In the genomic region with DNA sequence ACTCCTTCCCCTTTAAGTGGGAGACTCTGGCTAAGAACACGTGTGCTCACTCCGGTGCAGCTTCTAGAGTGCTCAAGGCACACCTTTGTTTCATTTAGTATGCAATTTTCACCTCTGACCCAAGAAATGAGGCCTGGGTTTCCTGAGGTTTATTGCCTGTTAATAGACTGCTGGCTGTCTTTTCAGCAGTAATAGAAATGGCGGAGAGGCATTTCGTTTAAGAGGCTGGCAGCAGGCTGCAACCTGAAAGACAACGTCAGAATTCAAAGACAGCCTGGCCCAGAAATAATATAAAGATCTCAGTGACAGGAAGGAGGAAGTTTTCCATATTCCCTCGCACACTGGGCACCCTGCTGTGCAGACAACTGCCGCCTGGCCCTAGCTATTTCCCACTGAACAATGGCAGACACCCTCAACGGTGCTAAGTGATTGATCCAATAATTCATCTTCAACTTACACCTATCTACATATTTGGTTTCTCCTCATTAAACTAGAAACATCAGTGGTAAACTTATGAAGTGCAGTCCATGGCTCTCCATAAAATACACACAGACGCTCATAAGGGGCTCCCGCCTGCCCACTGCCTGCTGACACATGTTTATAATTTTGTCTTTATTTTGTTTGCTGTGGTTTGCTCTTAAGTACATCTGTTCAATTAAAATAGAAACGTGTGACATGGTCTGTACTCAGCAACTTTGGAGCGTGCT, we compare ENCODE assay signal across 15 mouse cellular contexts.
DNase-seq lines count a peak whose midpoint lies in the region; ATAC-seq lines count a peak whose summit lies in the region.
"Had no signal": no experiment of that assay in that cellular context is flagged by ENCODE, and none has a peak within 500 bp of the region (broad histone marks: within the 10 kb centered on the region; RNA-seq: fewer than 3 reads in every experiment).

No protein-coding gene starts in this region.

- no peak overlapping the region for H3K4me3 ChIP-seq in midbrain, embryonic 10.5 days
- H3K4me3 ChIP-seq: gastrocnemius, adult 2 months; heart, embryonic 10.5 days; midbrain, embryonic 12.5 days had no signal

- H3K36me3 ChIP-seq in midbrain, embryonic 10.5 days, result no peaks in the 10 kb centered on the region
- H3K36me3 ChIP-seq: heart, embryonic 10.5 days; midbrain, embryonic 12.5 days had no signal

- intact Hi-C loops in heart, postnatal 14 days (cut with DNase I), result no loop called here

- peak overlapping the region; percentile 28; the same call in 1 of the 2 replicates for H3K27ac ChIP-seq in midbrain, embryonic 10.5 days (replicated peaks)
- H3K27ac ChIP-seq: gastrocnemius, adult 2 months; heart, embryonic 10.5 days; liver, embryonic 14.5 days had no signal

- DNase-seq in cerebellum, postnatal 14 days, result peak; percentile 34 to 37
- no peak for DNase-seq in cerebellum, adult 9-10 months
- peak; percentile 37 for DNase-seq in retina, embryonic 14.5 days (ENCODE audit: low spot score)
- no peak for DNase-seq in retina, postnatal 1 day
- peak; percentile 11 for DNase-seq in midbrain, embryonic 10.5 days (ENCODE audit: low spot score)
- DNase-seq in layer of hippocampus, adult 9-10 months (ENCODE audit: low spot score), result no peak
- DNase-seq in heart, postnatal 14 days, result no peak
- DNase-seq: gastrocnemius, adult 2 months; kidney, adult 8-10 months; layer of hippocampus, adult 9-11 months; thymus, adult 2 months had no signal

- H3K27me3 ChIP-seq in midbrain, embryonic 10.5 days (ENCODE audit: low read depth, poor library complexity, severe bottlenecking), result peaks cover 51% of the 10 kb centered on the region

- no peaks in the 10 kb centered on the region for H3K9me3 ChIP-seq in midbrain, embryonic 10.5 days (replicated peaks)
- H3K9me3 ChIP-seq: heart, embryonic 10.5 days; midbrain, embryonic 12.5 days had no signal

- ATAC-seq in activated CD4-positive, CD25-positive, alpha-beta regulatory T cell, adult 4 months, result no peak

- 57% methylated on average over 12 of the region's 12 CpGs for WGBS in midbrain, embryonic 10.5 days

- H3K4me1 ChIP-seq in midbrain, embryonic 10.5 days, result peaks cover 29% of the 10 kb centered on the region

Comparison
In these comparisons a context has a peak if more than half of its experiments do, and no peak if none do; other contexts are left out.
1. DNase-seq: peak in cerebellum, postnatal 14 days (2 of 2), retina, embryonic 14.5 days (single experiment) and midbrain, embryonic 10.5 days (single experiment); none in cerebellum, adult 9-10 months (single experiment), retina, postnatal 1 day (single experiment), layer of hippocampus, adult 9-10 months (single experiment) and heart, postnatal 14 days (0 of 2).